Mouse (Mus musculus) urinary bladder, postnatal 25 days (tissue): ENCODE measurements around the gene Malrd1.

Experiments
- DNase-seq: peaks from one replicate; pipeline ENCODE4 v3.0.0; 2022; ENCODE audit warnings: low spot score

The Malrd1 gene

DNA sequence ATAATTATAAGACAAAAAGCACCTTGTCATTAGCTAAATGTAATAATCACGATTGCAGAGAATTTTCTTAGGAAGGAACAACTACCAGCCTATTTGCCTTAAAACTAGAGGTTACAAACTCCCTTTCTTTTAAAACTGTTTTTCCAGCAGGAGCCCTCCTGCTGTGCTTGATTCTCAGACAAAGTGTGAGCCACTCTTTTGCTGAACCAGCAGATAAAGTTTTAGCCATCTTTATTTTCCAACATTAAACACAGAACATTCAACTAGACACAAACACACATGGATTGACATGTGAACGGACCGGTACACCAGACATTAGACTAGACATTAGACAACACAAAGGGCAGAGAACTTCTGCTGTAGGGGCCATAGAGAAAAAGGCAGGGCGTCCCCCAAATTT lies 505.3 kb downstream of the Malrd1 start:
- DNase-seq: no peak

DNA sequence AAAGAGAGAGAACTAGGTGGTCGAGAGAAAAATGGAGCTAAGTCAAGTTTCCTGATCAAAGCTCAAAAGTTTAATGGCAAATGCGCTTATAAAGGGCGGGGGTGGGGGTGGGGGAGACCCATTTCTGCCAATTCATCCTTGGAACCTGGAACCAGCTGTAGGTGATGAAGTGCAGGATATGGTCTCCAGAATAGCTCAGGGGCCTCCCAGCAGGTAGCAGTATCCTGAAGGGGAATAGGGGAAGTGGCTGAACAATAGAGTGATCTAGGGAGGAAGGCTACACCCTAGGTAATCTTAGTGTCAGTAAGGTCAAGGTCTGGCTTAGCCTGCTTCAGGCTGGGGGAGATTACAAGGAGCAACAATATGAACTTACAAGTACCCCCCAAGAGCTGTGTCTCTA lies 506.5 kb downstream of the Malrd1 start:
- DNase-seq: no peak

DNA sequence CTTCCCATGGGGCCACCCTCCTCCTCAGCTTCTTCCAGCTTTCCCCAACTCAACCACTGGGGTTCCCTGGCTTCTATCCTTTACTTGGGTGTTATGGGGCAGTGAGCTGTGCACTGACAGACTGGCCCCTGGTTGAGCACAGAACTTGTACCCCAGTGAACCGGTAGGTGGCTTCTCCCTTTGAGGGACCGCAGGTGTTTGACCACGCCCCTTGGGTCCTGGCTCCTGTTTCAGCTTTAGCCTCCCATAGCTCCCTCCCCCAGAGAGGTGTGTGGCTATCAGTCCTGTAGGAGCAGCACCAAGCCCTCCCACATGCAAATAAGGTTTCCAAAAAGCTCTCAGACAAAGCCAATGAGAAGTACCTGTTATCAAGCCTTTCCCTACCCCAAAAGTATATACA lies 584.4 kb downstream of the Malrd1 start:
- no peak for DNase-seq

DNA sequence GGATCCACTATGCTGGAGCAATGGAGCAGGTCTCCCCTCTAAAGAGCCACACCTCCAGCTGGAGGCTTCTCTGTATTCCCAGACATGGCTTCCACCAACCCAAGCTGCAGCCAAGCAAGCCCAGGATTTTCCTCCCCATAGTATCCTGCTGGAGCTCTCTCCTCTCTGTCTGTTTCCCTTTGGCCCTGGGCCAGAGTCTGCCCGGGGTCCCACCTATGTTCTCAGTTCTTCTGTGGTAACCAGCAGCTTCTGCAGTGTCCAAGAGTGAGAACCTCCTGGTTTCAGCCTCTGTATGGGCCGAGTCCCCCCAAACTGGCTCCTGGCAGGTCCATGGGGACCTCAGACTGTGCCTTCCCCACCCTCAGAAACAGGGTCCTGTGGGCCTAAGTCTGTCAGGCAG lies 587.1 kb downstream of the Malrd1 start:
- DNase-seq: no peak

DNA sequence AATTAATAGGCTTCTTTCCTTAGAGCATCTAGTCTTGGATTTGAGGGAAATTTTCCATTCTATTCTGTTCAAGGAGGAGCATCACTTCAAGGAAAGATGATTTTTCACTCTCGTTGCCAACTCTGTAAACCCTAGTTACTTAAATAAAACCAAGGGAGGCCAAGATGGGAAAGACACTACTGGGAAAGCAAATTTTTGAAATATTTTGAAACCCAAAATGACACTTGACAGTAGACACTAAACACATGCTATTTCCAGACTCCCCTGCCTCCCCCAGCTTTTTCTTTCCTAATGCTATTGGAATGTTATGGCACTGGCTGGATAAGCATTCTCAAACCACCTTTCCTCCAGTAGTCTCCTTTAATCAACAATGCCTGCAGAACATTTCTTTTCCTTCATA lies 621.7 kb downstream of the Malrd1 start:
- DNase-seq: no peak

DNA sequence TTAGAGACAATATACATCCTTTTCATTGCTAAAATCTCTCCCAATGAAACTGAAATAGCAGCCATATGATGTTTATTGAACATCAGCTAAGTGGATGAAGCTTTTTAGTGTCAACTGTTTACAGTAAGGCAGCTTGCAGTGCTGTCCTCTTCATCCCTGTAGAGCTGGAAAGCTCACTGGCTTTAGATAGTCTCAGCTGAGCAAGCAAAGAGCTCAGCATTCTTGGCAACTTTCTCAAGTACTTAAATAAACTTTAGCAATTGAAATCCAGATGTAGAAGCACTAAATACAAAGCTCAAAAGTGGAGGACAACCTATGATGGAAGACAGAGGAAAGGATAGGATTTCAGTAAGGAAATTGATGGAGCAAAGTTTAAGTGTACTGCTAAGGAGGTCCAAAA lies 626.3 kb downstream of the Malrd1 start:
- no peak for DNase-seq

DNA sequence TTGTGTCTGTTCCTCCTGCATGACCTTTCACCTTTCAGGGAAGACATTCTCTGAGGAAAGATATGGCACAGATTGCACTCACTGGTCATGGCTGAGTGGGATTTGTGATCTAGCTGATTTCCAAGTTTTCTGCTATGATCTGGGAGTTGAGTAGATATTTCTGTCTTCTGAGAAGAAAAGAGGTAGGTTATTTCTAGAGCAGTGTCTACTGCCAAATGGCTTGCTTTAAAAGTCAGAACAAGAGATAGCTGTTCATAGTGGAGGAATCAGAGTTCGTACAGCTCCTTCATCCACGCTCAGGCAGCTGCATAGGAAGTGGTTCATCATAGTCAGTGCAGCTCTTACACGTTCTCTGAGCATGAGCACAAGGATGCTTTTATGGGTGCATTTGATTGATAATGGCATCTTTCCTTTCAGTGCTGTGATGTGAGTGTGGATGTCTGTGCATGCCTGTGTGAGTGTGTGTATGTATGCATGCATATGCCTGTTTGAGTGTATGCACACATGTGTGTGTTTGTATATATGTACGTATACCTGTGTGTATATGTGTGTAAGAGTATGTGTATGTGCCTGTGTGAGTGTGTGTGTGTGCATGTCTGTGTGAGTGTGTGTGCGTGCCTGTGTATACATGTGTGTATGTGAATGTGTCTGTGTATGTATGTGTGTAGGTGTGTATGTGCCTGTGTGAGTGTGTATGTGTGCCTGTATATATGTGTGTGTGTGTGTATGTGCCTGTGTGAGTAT lies 637.1 kb downstream of the Malrd1 start:
- DNase-seq: no peak

DNA sequence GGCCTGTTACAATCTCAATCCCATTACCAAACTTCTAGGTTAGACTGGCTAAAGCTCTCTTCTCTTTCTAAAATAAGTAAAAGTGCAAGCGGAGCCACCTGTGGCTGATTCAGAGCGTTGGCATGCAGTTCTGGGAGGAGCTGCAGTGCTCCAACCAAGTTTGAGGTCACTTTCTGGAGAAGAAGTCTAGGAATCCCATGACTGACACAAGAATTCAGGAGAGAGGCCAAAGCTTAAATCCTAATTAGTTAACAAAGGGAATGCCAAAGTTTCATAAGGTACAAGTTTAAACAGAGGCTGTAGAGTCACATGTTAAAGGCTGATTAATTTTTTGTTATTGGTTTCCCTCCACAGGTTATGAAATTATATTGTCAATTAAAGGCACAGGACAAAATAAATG lies 642.3 kb downstream of the Malrd1 start:
- peak; percentile 6 for DNase-seq

DNA sequence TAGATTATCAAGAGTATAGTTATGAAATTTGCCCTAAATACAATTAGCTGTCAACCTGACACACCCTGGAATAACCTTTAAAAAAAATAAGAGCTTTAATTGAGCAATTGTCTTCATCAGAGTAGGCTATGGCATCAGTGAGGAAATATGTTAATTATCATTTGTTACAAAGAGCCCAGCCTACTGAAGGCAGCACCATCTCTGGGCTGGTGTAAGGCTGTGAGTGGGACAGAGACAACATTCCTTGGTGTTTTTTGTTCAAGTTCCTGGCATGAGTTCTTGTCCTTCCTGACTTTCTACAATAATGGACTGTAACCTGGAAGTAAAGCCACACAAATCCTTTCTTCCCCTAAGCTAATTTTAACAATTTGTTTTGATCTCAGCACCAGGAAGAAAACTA lies 645.8 kb downstream of the Malrd1 start:
- no peak for DNase-seq

DNA sequence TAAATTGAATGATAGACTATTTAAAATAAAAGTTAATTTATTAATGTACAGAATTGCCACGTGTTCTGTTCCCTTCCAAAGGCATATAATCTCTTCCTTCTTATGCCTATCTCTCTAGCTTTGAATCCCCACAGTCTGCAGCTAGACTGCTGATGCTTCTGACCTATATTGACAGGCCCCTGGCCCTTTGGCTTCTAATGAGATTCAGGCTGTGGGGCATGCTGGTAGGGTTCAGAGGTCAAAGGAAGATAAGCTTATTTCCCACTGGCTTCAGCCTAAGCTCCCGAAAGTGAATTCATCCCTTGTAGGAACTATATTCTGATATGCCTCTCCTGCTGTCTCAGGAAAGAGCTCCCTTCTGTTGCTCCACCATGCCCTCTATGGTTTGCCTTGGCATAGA lies 647.1 kb downstream of the Malrd1 start:
- DNase-seq: no peak

DNA sequence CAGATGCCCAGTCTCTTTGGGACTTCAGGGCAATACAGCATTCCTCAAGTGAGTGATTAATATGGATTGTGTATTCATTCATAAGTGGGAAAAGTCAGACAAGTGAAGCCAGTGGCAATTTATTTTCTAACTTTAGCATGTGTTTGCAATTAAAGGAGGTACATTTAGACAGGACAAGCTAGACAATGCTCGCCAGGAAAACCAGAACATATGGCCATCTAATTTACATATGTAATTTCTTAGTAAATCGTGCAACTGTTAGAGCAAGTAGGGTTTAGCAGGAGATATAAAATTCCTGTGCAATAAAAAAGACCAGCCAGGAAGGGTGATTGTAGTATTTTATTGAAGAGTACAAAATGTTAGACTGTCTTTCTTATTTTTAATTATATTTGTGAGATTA lies 655.9 kb downstream of the Malrd1 start:
- DNase-seq: no peak

DNA sequence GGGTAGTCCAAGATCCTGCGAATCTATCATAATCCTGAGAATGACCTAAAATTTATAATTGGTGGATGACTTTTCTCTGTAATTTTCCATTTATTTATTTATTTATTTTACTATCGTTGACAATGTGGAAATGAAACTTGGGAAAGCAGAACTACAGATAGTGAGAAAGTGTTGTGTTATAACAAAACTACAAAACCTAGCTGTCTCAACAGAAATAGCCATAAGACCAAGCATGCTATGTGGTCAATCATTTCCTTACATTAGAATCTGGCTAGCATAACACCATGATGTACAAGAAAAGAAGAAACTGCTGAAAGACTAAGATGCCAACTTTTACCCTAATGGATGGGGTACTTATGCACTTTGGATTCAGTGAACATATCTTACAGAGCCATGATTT lies 656.9 kb downstream of the Malrd1 start:
- DNase-seq: no peak

DNA sequence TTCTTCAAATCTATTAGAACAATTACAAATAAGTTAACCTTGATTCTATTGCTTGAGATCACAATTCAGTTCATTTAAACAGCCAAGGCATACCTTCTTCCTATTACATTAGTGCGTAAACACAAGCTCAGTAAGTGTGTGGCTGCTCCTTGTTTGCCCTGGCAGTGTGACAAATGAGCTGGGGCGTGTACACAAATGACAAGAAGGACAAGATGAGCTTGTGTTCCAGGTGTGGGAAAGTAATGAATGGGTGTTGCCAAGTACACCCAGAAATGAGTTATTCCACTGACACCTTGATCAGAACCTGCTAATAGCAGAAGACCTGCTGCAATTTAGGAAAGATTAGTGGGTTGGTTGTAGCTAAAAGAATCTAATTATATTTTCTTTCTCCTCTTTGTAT lies 683.7 kb downstream of the Malrd1 start:
- DNase-seq: no peak

DNA sequence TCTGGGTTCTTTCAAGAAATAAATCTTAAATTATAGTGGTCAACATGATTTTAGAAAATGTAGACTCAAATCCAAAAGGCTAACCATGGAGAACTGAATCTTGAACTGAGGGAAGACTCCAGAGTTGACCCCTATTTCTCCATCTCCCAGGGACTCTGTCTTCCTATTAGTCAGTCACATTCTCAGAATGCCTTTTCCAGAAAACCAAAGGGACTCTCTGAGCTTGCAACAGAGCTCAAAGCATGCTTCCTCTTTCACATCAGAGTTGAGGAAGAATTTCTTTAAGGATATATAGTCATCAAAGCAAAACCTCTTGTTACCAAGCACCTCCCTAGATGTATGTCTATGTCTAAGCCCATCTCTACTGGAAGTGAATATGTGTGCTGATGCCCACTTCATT lies 686.5 kb downstream of the Malrd1 start:
- DNase-seq: no peak

DNA sequence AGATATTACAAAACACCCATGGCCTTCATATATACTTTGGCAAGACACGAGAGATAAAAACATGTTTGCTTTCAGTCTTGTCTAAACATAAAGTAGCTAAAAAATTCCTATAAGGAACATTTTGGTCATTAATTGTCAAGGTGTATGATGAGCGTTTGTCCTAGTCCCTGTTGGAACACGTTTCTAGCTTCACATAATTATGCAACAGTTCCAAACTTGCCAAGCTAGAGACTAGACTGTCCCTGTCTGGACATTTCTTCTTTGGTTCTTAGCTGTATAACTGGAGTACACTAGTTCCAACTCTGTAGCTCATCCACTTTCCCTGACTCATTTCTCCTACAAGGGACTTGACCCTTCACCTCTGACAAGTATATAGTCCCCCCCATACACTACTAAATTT lies 687.8 kb downstream of the Malrd1 start:
- no peak for DNase-seq

DNA sequence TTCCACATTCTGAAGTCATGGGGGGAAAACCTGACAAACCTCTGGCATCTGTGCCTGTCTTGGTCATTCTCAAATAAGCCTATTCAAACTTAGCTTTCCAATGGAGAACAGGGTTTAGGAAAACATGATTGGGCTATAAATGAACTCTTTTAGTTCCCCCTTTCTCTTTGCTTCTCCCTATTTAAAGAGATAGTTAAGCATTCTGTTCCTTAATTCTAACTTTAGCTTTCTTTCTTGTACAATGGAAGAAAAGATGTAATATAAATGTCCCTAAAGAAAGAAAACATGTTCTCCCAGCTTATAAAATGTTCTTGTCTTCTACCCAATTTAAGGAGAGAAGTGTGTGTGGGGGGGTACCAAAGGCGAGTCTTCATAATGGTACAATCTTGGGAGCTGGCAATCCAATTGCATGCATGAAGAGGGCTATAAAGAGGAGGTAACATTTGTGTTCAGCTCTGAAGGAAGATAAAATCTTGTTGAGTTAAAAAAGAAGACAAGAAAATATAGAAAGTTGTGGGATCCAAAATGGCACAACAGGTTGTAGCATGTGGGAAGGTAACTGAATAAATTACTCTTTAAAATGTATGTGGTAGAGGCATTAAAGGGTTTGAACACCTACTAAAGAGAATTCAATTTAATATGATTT lies 702.0 kb downstream of the Malrd1 start:
- no peak for DNase-seq

DNA sequence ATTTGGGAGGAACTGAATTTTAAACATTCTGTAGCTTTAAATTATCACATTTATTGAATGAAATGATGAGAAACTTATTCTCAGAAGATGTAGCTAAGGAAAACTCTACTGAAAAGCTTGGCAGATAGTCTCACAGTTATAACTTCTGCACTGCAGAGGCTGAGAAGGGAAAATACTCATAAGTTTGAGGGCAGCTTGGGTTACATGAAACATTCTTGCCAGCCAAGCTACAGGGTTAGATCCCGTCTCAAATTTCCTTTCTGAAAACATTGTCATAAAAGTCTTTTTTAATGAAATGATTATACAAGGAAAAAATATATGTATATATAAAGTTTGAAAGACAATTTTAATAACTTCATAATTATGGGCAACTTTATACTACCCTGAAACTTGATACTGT lies 714.6 kb downstream of the Malrd1 start:
- no peak for DNase-seq

DNA sequence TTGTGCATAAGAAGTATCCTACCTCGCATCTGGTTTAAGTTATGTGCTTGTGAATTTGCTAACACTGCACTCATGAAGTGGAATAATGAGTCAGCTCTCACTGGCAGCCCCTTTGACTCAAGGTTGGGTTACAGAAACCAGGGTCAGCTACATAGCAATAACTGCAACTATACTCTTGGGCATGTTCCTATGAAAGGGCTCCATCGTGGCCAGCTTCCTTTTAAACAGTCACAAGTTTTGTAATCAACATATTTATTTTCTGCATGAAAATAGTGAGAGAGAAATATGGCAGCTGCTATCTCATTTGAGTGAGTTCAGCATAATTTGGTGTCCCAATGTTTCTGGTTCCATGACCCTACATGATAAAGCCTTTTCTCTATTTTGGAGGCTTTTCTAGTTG lies 716.8 kb downstream of the Malrd1 start:
- no peak for DNase-seq

DNA sequence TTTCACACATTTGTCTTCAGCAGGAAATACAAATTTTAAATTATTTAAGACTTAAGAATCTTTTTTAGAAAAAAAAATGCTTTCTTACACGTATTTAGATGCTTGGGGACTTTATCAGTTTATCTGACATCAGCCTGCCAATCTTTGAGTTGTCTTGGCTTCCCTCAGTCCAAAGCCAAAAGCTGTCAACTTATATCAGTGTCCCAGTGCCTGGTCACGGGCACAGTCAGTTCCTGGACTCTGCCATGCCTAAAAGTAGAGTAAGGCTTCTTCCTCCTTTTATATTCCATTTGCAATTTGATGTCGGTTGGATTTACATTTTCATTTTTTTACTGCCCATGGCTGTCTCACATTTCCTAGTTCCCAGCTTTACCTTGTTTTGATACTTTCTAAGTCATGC lies 722.6 kb downstream of the Malrd1 start:
- DNase-seq: no peak

DNA sequence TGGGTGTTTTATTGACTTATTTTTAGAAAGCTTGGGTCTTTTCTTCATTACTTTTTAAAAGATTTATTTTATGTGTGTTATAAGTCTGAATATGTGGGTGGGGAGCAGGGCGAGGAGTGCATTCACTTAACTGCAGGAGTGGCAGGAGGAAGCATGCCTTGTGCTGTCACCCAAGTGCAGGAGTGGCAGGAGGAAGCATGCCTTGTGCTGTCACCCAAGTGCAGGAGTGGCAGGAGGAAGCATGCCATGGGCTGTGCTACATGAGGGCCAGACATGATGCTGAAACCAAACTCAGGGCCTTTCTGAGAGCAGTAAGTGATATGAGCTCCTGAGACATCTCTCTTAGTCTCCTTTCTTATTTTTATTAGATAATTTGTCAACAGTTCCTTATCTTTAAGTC lies 726.0 kb downstream of the Malrd1 start:
- DNase-seq: no peak
